ENCODE assay signal across 18 mouse cellular contexts in the genomic region with DNA sequence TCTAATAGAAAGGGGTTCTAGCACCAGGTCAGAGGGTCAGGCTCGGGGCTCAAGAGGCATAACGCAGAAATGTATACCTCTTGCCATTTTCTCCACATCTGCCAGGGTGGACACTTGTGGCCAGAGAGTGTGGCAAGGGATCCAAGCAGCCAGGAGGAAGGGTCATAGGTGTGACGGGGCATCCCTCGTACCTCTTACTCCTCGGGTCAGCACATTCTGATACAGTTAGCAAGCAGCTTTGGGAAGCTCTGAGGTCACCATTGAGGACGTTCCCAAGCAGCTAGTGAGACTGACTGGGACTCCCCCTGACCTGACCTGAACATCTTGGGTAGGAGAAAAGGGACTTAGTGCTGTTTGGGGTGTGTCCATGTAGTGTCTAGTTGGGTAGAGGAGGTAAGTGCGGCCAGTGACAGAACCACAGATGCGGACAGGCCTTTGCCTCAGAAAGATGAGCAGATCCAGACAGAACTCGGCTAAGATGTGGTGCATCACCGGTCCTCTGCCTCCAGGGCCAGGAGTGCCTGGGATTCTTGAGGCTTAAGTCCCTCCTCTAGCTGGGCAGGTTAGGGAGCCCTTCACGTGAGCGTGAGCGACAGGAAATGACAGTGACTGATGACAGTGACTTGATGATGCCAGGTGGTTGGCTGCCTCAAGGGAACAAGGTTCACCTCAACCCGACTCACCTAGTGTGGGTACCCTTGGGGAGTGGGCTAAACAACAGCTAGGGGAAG. TPM values are rescaled to one million over a fixed set of nuclear protein-coding genes. Genes with fewer than 3 reads are reported as not detected.
DNase-seq lines count a peak whose midpoint lies in the region; ATAC-seq and TF ChIP-seq lines count a peak whose summit lies in the region.
"Had no signal": no experiment of that assay in that cellular context is flagged by ENCODE, and none has a peak within 500 bp of the region (broad histone marks: within the 10 kb centered on the region; RNA-seq: fewer than 3 reads in every experiment).

No protein-coding gene starts in this region.

- peaks cover 3% of the 10 kb centered on the region; the same call in 1 of the 2 replicates for H3K4me1 ChIP-seq in heart, adult 2 months (ENCODE audit: control insufficient read depth, insufficient read depth, low read length)
- H3K4me1 ChIP-seq in neural tube, embryonic 12.5 days, result peaks cover 42% of the 10 kb centered on the region
- H3K4me1 ChIP-seq in stomach, postnatal 0 days (replicated peaks; ENCODE audit: control insufficient read depth, insufficient read depth), result peaks cover 8% of the 10 kb centered on the region; the same call in 1 of the 2 replicates
- peaks cover 24% of the 10 kb centered on the region for H3K4me1 ChIP-seq in forebrain, embryonic 15.5 days

- peak overlapping the region; percentile 58 for H3K9ac ChIP-seq in heart, adult 2 months (ENCODE audit: low read depth, low read length)
- no peak overlapping the region for H3K9ac ChIP-seq in neural tube, embryonic 12.5 days
- H3K9ac ChIP-seq in stomach, postnatal 0 days (ENCODE audit: low read length), result peak overlapping the region; percentile 18; the same call in 1 of the 2 replicates
- no peak overlapping the region for H3K9ac ChIP-seq in forebrain, embryonic 15.5 days (replicated peaks)
- H3K9ac ChIP-seq: embryonic facial prominence, embryonic 15.5 days; limb, embryonic 13.5 days; lung, embryonic 14.5 days; stomach, embryonic 15.5 days had no signal

- no peaks in the 10 kb centered on the region for H3K36me3 ChIP-seq in heart, adult 2 months (ENCODE audit: control insufficient read depth, insufficient read depth, low read length)
- H3K36me3 ChIP-seq in neural tube, embryonic 12.5 days, result no peaks in the 10 kb centered on the region
- H3K36me3 ChIP-seq in stomach, postnatal 0 days (ENCODE audit: control insufficient read depth, insufficient read depth, low read length), result no peaks in the 10 kb centered on the region
- no peaks in the 10 kb centered on the region for H3K36me3 ChIP-seq in forebrain, embryonic 15.5 days
- H3K36me3 ChIP-seq: embryonic facial prominence, embryonic 15.5 days; G1E; limb, embryonic 13.5 days; stomach, embryonic 15.5 days had no signal

- H3K79me2 ChIP-seq in heart, adult 2 months (replicated peaks; ENCODE audit: control insufficient read depth, insufficient read depth, low read length), result no peaks in the 10 kb centered on the region

- peak overlapping the region; percentile 20; the same call in 1 of the 2 replicates for H3K4me2 ChIP-seq in neural tube, embryonic 12.5 days (replicated peaks)
- H3K4me2 ChIP-seq in stomach, postnatal 0 days (replicated peaks; ENCODE audit: low read depth), result no peak overlapping the region
- no peak overlapping the region for H3K4me2 ChIP-seq in forebrain, embryonic 15.5 days (replicated peaks)
- H3K4me2 ChIP-seq: embryonic facial prominence, embryonic 15.5 days; limb, embryonic 13.5 days; lung, embryonic 14.5 days; stomach, embryonic 15.5 days had no signal

- no peak for ATAC-seq in neural tube, embryonic 12.5 days (ENCODE audit: low FRiP score, low read depth)
- no peak for ATAC-seq in stomach, postnatal 0 days (ENCODE audit: low FRiP score, low TSS enrichment)
- ATAC-seq in forebrain, embryonic 15.5 days (replicated peaks), result no peak
- ATAC-seq: forebrain, embryonic 14.5 days had no signal

- 54% methylated on average over 14 of the region's 14 CpGs for whole genome bisulfite sequencing in heart, adult 2 months
- WGBS in neural tube, embryonic 12.5 days, result 72% methylated on average over 14 of the region's 14 CpGs
- WGBS in stomach, postnatal 0 days, result 67% methylated on average over 14 of the region's 14 CpGs
- WGBS in forebrain, embryonic 15.5 days, result 79% methylated on average over 14 of the region's 14 CpGs

- TF ChIP-seq POLR2A in heart, adult 2 months (IDR thresholded peaks at IDR 0.05; ENCODE audit: insufficient read depth, low read depth, low read length), result no peak

- peak; percentile 22 for DNase-seq in cerebellum, adult 11 months
- no peak for DNase-seq in cerebellum, postnatal 14 days
- DNase-seq in heart, adult 2 months, result peak in 1 of 2 experiments; percentile 35
- DNase-seq in heart, postnatal 14 days, result no peak
- DNase-seq in neural tube, embryonic 10.5 days (ENCODE audit: extremely low spot score, low spot score), result no peak
- no peak for DNase-seq in stomach, postnatal 0 days (ENCODE audit: low spot score)
- DNase-seq: adrenal gland, postnatal 36 days; lung, embryonic 14.5 days; right cerebral cortex, postnatal 4 days had no signal

- peak overlapping the region; percentile 80 for H3K27ac ChIP-seq in heart, adult 2 months
- H3K27ac ChIP-seq in neural tube, embryonic 12.5 days, result no peak overlapping the region
- H3K27ac ChIP-seq in stomach, postnatal 0 days (replicated peaks), result no peak overlapping the region
- no peak overlapping the region for H3K27ac ChIP-seq in forebrain, embryonic 15.5 days (replicated peaks)
- H3K27ac ChIP-seq: embryonic facial prominence, embryonic 15.5 days; limb, embryonic 13.5 days; stomach, embryonic 15.5 days had no signal

- no peak for TF ChIP-seq EP300 in heart, adult 2 months (IDR thresholded peaks at IDR 0.05; ENCODE audit: insufficient read depth, low read depth, low read length)
- no peak for TF ChIP-seq EP300 in stomach, postnatal 0 days (optimal IDR thresholded peaks at IDR 0.05)

- H3K27me3 ChIP-seq in heart, adult 2 months (ENCODE audit: control insufficient read depth, insufficient read depth, low read length), result no peaks in the 10 kb centered on the region
- H3K27me3 ChIP-seq in neural tube, embryonic 12.5 days (replicated peaks), result no peaks in the 10 kb centered on the region
- H3K27me3 ChIP-seq in stomach, postnatal 0 days (ENCODE audit: control insufficient read depth, insufficient read depth, low read length), result no peaks in the 10 kb centered on the region
- no peaks in the 10 kb centered on the region for H3K27me3 ChIP-seq in forebrain, embryonic 15.5 days
- H3K27me3 ChIP-seq: embryonic facial prominence, embryonic 15.5 days; stomach, embryonic 15.5 days had no signal

- TF ChIP-seq CTCF in heart, adult 2 months (IDR thresholded peaks at IDR 0.05), result no peak
- no peak for TF ChIP-seq CTCF in stomach, postnatal 0 days (IDR thresholded peaks at IDR 0.05; ENCODE audit: low read depth)

- H3K9me3 ChIP-seq in neural tube, embryonic 12.5 days, result no peaks in the 10 kb centered on the region
- no peaks in the 10 kb centered on the region for H3K9me3 ChIP-seq in stomach, postnatal 0 days (ENCODE audit: control insufficient read depth, low read length)
- no peaks in the 10 kb centered on the region for H3K9me3 ChIP-seq in forebrain, embryonic 15.5 days
- H3K9me3 ChIP-seq: embryonic facial prominence, embryonic 15.5 days; G1E; limb, embryonic 13.5 days; stomach, embryonic 15.5 days had no signal

- H3K4me3 ChIP-seq in heart, adult 2 months, result peak overlapping the region; percentile 39
- no peak overlapping the region for H3K4me3 ChIP-seq in neural tube, embryonic 12.5 days
- no peak overlapping the region for H3K4me3 ChIP-seq in stomach, postnatal 0 days (ENCODE audit: low read depth, low read length)
- no peak overlapping the region for H3K4me3 ChIP-seq in forebrain, embryonic 15.5 days
- H3K4me3 ChIP-seq: embryonic facial prominence, embryonic 15.5 days; limb, embryonic 13.5 days; stomach, embryonic 15.5 days had no signal

- intact Hi-C loops in heart, adult 2 months (cut with DNase I), result loop anchor here (5.0 kb wide), 1 partner anchor 37 kb away; a partner anchor contains a TSS
- intact Hi-C loops in heart, postnatal 14 days (cut with DNase I), result no loop called here

RNA-seq across cellular contexts. Expression of a gene that starts 3.5 kb away (rescaled TPM):
- 100 to 1,000 TPM in 1 of 2 experiments, 10 to 100 TPM in 1; 75.8 to 206 TPM for total RNA-seq in heart, adult 2 months (2021)
- 62.8 and 73.8 TPM in 2 replicates for polyA plus RNA-seq in heart, adult 2 months (2012; rRNA removed)
- total RNA-seq in heart, postnatal 14 days (2021), result 100 to 1,000 TPM; 149 to 157 TPM
- 9.1 and 9.3 TPM in 2 replicates for polyA plus RNA-seq in neural tube, embryonic 12.5 days (2016; fragmentation: Nextera tagmentation; extraction: Ambion mirVana)
- 11.6 and 20.2 TPM in 2 replicates for polyA plus RNA-seq in stomach, postnatal 0 days (2015; fragmentation: Nextera tagmentation; extraction: Ambion mirVana)
- polyA plus RNA-seq in forebrain, embryonic 15.5 days (2015; fragmentation: Nextera tagmentation; extraction: Ambion mirVana), result 9.0 and 10.0 TPM in 2 replicates

RNA-seq across cellular contexts. Expression of a gene that starts 27.1 kb away (rescaled TPM):
- total RNA-seq in heart, adult 2 months (2021), result 10 to 100 TPM in 1 of 2 experiments, 1 to 10 TPM in 1; 6.6 to 15.5 TPM
- polyA plus RNA-seq in heart, adult 2 months (2012; rRNA removed), result 32.3 and 42.7 TPM in 2 replicates
- total RNA-seq in heart, postnatal 14 days (2021), result 10 to 100 TPM; 27.1 to 57.0 TPM
- 0.33 and 0.91 TPM in 2 replicates for polyA plus RNA-seq in neural tube, embryonic 12.5 days (2016; fragmentation: Nextera tagmentation; extraction: Ambion mirVana)
- polyA plus RNA-seq in stomach, postnatal 0 days (2015; fragmentation: Nextera tagmentation; extraction: Ambion mirVana), result 4.2 and 4.5 TPM in 2 replicates
- polyA plus RNA-seq in forebrain, embryonic 15.5 days (2015; fragmentation: Nextera tagmentation; extraction: Ambion mirVana), result 3.2 and 3.7 TPM in 2 replicates
- total RNA-seq: G1E had no signal
- polyA plus RNA-seq: G1E had no signal

RNA-seq across cellular contexts. Expression of a gene that starts 31.3 kb away (rescaled TPM):
- total RNA-seq in heart, adult 2 months (2021), result under 1 TPM in 1 of 2 experiments, not detected in 1; 0.05 TPM
- 0.04 and 0.12 TPM in 2 replicates for polyA plus RNA-seq in heart, adult 2 months (2012; rRNA removed)
- total RNA-seq in heart, postnatal 14 days (2021), result not detected
- polyA plus RNA-seq in neural tube, embryonic 12.5 days (2016; fragmentation: Nextera tagmentation; extraction: Ambion mirVana), result 0.18 TPM in 1 of 2 replicates, not detected in the other
- polyA plus RNA-seq in stomach, postnatal 0 days (2015; fragmentation: Nextera tagmentation; extraction: Ambion mirVana), result not detected in 2 replicates
- polyA plus RNA-seq in forebrain, embryonic 15.5 days (2015; fragmentation: Nextera tagmentation; extraction: Ambion mirVana), result 0.18 and 0.23 TPM in 2 replicates
- total RNA-seq: G1E; monocyte, adult 5-6 weeks had no signal
- polyA plus RNA-seq: forebrain, embryonic 14.5 days; G1E had no signal

RNA-seq across cellular contexts. Expression of a gene that starts 36.8 kb away (rescaled TPM):
- total RNA-seq in heart, adult 2 months (2021), result 1 to 10 TPM; 4.8 to 7.6 TPM
- 9.4 and 13.8 TPM in 2 replicates for polyA plus RNA-seq in heart, adult 2 months (2012; rRNA removed)
- 10 to 100 TPM; 15.2 to 19.5 TPM for total RNA-seq in heart, postnatal 14 days (2021)
- 0.43 and 0.74 TPM in 2 replicates for polyA plus RNA-seq in neural tube, embryonic 12.5 days (2016; fragmentation: Nextera tagmentation; extraction: Ambion mirVana)
- polyA plus RNA-seq in stomach, postnatal 0 days (2015; fragmentation: Nextera tagmentation; extraction: Ambion mirVana), result 5.3 and 6.5 TPM in 2 replicates
- 2.2 and 3.6 TPM in 2 replicates for polyA plus RNA-seq in forebrain, embryonic 15.5 days (2015; fragmentation: Nextera tagmentation; extraction: Ambion mirVana)
- total RNA-seq: G1E; megakaryocyte progenitor cell, adult 5-6 weeks; monocyte, adult 5-6 weeks had no signal

RNA-seq across cellular contexts. Expression of a gene that starts 43.0 kb away (rescaled TPM):
- under 1 TPM; 0.21 to 0.23 TPM for total RNA-seq in heart, adult 2 months (2021)
- polyA plus RNA-seq in heart, adult 2 months (2012; rRNA removed), result not detected in 2 replicates
- under 1 TPM in 1 of 2 experiments, not detected in 1; 0.12 TPM for total RNA-seq in heart, postnatal 14 days (2021)
- polyA plus RNA-seq in neural tube, embryonic 12.5 days (2016; fragmentation: Nextera tagmentation; extraction: Ambion mirVana), result 0.18 and 0.51 TPM in 2 replicates
- 0.05 TPM in 1 of 2 replicates, not detected in the other for polyA plus RNA-seq in stomach, postnatal 0 days (2015; fragmentation: Nextera tagmentation; extraction: Ambion mirVana)
- 0.17 and 0.18 TPM in 2 replicates for polyA plus RNA-seq in forebrain, embryonic 15.5 days (2015; fragmentation: Nextera tagmentation; extraction: Ambion mirVana)
- total RNA-seq: megakaryocyte progenitor cell, adult 5-6 weeks; monocyte, adult 5-6 weeks had no signal
- polyA plus RNA-seq: G1E had no signal

Comparison
In these comparisons a context has a peak if more than half of its experiments do, and no peak if none do; other contexts are left out.
1. H3K9ac ChIP-seq: peak in heart, adult 2 months (single experiment) and stomach, postnatal 0 days (single experiment); none in neural tube, embryonic 12.5 days (single experiment) and forebrain, embryonic 15.5 days (single experiment).